Mouse (Mus musculus) heart, postnatal 0 days (tissue): ENCODE measurements at regions not wholly inside any gene's neighbourhood (a gene's known extent, or its start where the extent isn't known, plus 50 kb on each side); places are given as distances from the start of the nearest gene placed in this dataset.

Source experiments
- ATAC-seq: fragments of 200-750 bp; cut with Nextera tagmentation; 2 replicates; pipeline ENCODE4 v1.8.0; 2017; ENCODE audit warnings: low read depth, moderate number of reproducible peaks, moderate library complexity; ENCODE audit not compliant: insufficient read depth
- DNase-seq: peaks from one replicate; pipeline ENCODE4 v3.0.0-alpha.2; 2016; ENCODE audit warnings: low spot score
- H3K27ac ChIP-seq: fragments of 300-500 bp; sonication (generic); 2 replicates; pipeline ENCODE4 v1.5.1; 2014; ENCODE audit warnings: low read depth, mild to moderate bottlenecking
- H3K27me3 ChIP-seq: fragments of 300-500 bp; sonication (generic); 2 replicates; pipeline ENCODE4 v1.6.1; 2014; ENCODE audit warnings: low read length, mixed read lengths; ENCODE audit not compliant: control insufficient read depth, insufficient read depth
- H3K36me3 ChIP-seq: fragments of 300-500 bp; sonication (generic); replicated peaks from 2 replicates; pipeline ENCODE4 v1.6.1; 2014; ENCODE audit warnings: low read length, mixed read lengths; ENCODE audit not compliant: control insufficient read depth, insufficient read depth
- H3K4me1 ChIP-seq: fragments of 300-500 bp; sonication (generic); 2 replicates; pipeline ENCODE4 v1.6.1; 2014; ENCODE audit warnings: antibody characterized with exemption; ENCODE audit not compliant: control insufficient read depth, insufficient read depth
- H3K4me2 ChIP-seq: fragments of 300-500 bp; sonication (generic); 2 replicates; pipeline ENCODE4 v1.6.1; 2014; ENCODE audit warnings: low read depth, mild to moderate bottlenecking, low read length, moderate library complexity
- H3K4me3 ChIP-seq: fragments of 300-500 bp; sonication (generic); 2 replicates; pipeline ENCODE4 v1.5.1; 2014; ENCODE audit warnings: low read depth, low read length
- H3K9ac ChIP-seq: fragments of 300-500 bp; sonication (generic); replicated peaks from 2 replicates; pipeline ENCODE4 v1.6.1; 2014; ENCODE audit warnings: low read depth, low read length, mixed read lengths
- H3K9me3 ChIP-seq: fragments of 300-500 bp; sonication (generic); replicated peaks from 2 replicates; pipeline ENCODE4 v1.6.1; 2016; ENCODE audit warnings: low read length; ENCODE audit not compliant: control insufficient read depth
- CTCF ChIP-seq: IDR thresholded peaks from 2 replicates; pipeline ENCODE4 v1.5.1; 2016; ENCODE audit warnings: antibody characterized with exemption, control low read depth, low read depth
- EP300 ChIP-seq: IDR thresholded peaks from 2 replicates; pipeline ENCODE4 v1.6.1; 2016; ENCODE audit warnings: antibody characterized with exemption, low read depth
- WGBS: fragments of 180-500 bp; shearing (Covaris S2); extraction: QIAGEN DNeasy Blood & Tissue Kit; methylation state at CpG from one replicate; pipeline ENCODE4 v1.1.7; 2014; 5-methylcytosine and 5-hydroxymethylcytosine counted together

GRCm38 (mm10) chr4:39508866-39509265, 58.8 kb downstream of the 1700009N14Rik start:
- Histone ChIP-seq H3K4me3 (no peak overlapping the region), H3K27me3 (no peaks in the 10 kb centered on the region), H3K36me3 (no peaks in the 10 kb centered on the region), H3K4me1 (no peaks in the 10 kb centered on the region), H3K9me3 (no peaks in the 10 kb centered on the region), H3K9ac (no peak overlapping the region), H3K27ac (no peak overlapping the region), H3K4me2 (no peak overlapping the region)
- DNase-seq (no peak), ATAC-seq (no peak)
- no peak for TF ChIP-seq EP300
- TF ChIP-seq CTCF, result no peak
- 87% methylated on average over 6 of the region's 6 CpGs for WGBS

GRCm38 (mm10) chr4:39527492-39527891, 77.4 kb downstream of the 1700009N14Rik start:
- ATAC-seq, result no peak
- Histone ChIP-seq H3K9me3 (no peaks in the 10 kb centered on the region), H3K9ac (no peak overlapping the region), H3K27ac (no peak overlapping the region), H3K4me2 (no peak overlapping the region), H3K36me3 (no peaks in the 10 kb centered on the region), H3K27me3 (no peaks in the 10 kb centered on the region), H3K4me3 (no peak overlapping the region), H3K4me1 (no peaks in the 10 kb centered on the region)
- TF ChIP-seq CTCF, result no peak
- no peak for TF ChIP-seq EP300
- DNase-seq, result no peak
- WGBS, result 74% methylated on average over 2 of the region's 2 CpGs

DNA sequence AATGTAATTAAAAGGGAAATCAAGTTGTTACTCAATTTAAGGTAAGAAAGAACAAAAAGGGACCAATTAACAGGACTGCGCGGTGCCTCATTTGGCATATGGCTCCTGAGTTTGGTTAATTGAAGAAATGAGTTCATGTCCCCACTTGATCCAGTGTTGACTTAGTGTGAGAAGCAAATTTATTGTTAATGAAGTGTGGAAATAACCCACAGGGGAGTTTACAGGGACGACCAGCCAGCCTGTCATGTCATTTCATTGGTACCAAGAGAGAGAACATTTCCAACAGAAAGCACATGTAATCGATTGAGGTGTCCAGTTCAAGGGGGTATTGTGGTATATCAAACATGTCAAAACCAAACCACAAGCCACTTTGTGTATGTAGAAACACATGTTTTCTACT, 78.6 kb downstream of the 1700009N14Rik start:
- no peak overlapping the region for H3K4me3 ChIP-seq
- no peak overlapping the region for H3K4me2 ChIP-seq
- TF ChIP-seq CTCF (no peak), EP300 (no peak)
- no peaks in the 10 kb centered on the region for H3K36me3 ChIP-seq
- no peaks in the 10 kb centered on the region for H3K4me1 ChIP-seq
- no peaks in the 10 kb centered on the region for H3K9me3 ChIP-seq
- 79% methylated on average over 4 of the region's 4 CpGs for whole genome bisulfite sequencing
- ATAC-seq (no peak), DNase-seq (no peak)
- no peak overlapping the region for H3K9ac ChIP-seq
- no peak overlapping the region for H3K27ac ChIP-seq
- no peaks in the 10 kb centered on the region for H3K27me3 ChIP-seq

- no peak overlapping the region for H3K4me2 ChIP-seq
- no peak for DNase-seq
- no peak for ATAC-seq
- no peak overlapping the region for H3K27ac ChIP-seq
- no peak overlapping the region for H3K9ac ChIP-seq
- no peaks in the 10 kb centered on the region for H3K27me3 ChIP-seq
- 87% methylated on average over 3 of the region's 3 CpGs for WGBS
- no peaks in the 10 kb centered on the region for H3K36me3 ChIP-seq
- no peaks in the 10 kb centered on the region for H3K4me1 ChIP-seq
- no peaks in the 10 kb centered on the region for H3K9me3 ChIP-seq
- TF ChIP-seq EP300 (no peak), CTCF (no peak)
- no peak overlapping the region for H3K4me3 ChIP-seq
These were observed 106.1 kb downstream of the 1700009N14Rik start for GRCm38 (mm10) chr4:39556101-39556763.

DNA sequence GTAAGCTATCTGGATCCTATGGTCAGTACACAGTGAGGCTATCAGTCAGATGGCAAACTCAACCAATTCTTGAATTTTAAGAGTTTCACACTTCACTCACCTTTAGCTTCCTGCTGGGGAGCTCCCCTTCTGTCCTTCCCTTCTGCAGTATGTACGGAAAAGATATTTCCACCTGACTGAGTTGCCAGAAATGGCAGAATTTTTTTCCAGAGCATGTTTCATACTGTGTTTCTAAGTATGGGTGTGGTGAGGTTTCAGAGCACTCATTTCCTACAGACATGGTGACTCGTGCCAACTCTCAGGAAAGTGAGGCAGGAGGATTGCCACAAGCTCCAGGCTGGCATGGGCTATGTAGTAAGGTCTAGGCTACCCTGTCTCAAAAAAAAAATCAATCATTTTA, 147.3 kb downstream of the 1700009N14Rik start:
- H3K36me3 ChIP-seq, result no peaks in the 10 kb centered on the region
- WGBS, result 67% methylated on average over 2 of the region's 2 CpGs

GRCm38 (mm10) chr4:39605046-39605445, 155.0 kb downstream of the 1700009N14Rik start:
- Histone ChIP-seq H3K27ac (no peak overlapping the region), H3K4me2 (no peak overlapping the region), H3K4me3 (no peak overlapping the region), H3K36me3 (no peaks in the 10 kb centered on the region), H3K9me3 (no peaks in the 10 kb centered on the region), H3K9ac (no peak overlapping the region), H3K4me1 (no peaks in the 10 kb centered on the region), H3K27me3 (no peaks in the 10 kb centered on the region)
- DNase-seq (no peak), ATAC-seq (no peak)
- 100% methylated on average over 5 of the region's 5 CpGs for WGBS
- TF ChIP-seq EP300 (no peak), CTCF (no peak)

More for the DNA sequence above, 147.3 kb downstream of the 1700009N14Rik start:
- Histone ChIP-seq H3K4me2 (no peak overlapping the region), H3K4me3 (no peak overlapping the region), H3K27ac (no peak overlapping the region), H3K9ac (no peak overlapping the region), H3K27me3 (no peaks in the 10 kb centered on the region), H3K4me1 (no peaks in the 10 kb centered on the region), H3K9me3 (no peaks in the 10 kb centered on the region)
- no peak for TF ChIP-seq CTCF
- TF ChIP-seq EP300, result no peak
- ATAC-seq, result no peak
- DNase-seq, result no peak
